Mouse (Mus musculus) midbrain, postnatal 0 days (tissue): ENCODE results near the gene Gm9958. TPM values are rescaled to one million over a fixed set of nuclear protein-coding genes. Genes with fewer than 3 reads are reported as not detected.

Experiments used
- ATAC-seq: fragments of 200-750 bp; cut with Nextera tagmentation; 2 replicates; pipeline ENCODE4 v1.8.0; 2017; ENCODE audit warnings: moderate number of reproducible peaks, mild to moderate bottlenecking, moderate TSS enrichment, moderate library complexity; ENCODE audit not compliant: low FRiP score
- DNase-seq: peaks from one replicate; pipeline ENCODE4 v3.0.0-alpha.2; 2015; ENCODE audit warnings: low spot score
- H3K27ac ChIP-seq: fragments of 300-500 bp; sonication (generic); 2 replicates; pipeline ENCODE4 v1.5.1; 2014; ENCODE audit warnings: low read depth, mild to moderate bottlenecking, low read length, mixed read lengths
- H3K27me3 ChIP-seq: fragments of 300-500 bp; sonication (generic); 2 replicates; pipeline ENCODE4 v1.6.1; 2014; ENCODE audit warnings: low read length, control low read depth, mixed read lengths; ENCODE audit not compliant: insufficient read depth
- H3K36me3 ChIP-seq: fragments of 300-500 bp; sonication (generic); 2 replicates; pipeline ENCODE4 v1.6.1; 2014; ENCODE audit warnings: low read length, control low read depth, mixed read lengths; ENCODE audit not compliant: insufficient read depth
- H3K4me1 ChIP-seq: fragments of 300-500 bp; sonication (generic); 2 replicates; pipeline ENCODE4 v1.6.1; 2014; ENCODE audit warnings: mild to moderate bottlenecking, control low read depth, antibody characterized with exemption, low read length, mixed read lengths; ENCODE audit not compliant: insufficient read depth
- H3K4me2 ChIP-seq: fragments of 300-500 bp; sonication (generic); 2 replicates; pipeline ENCODE4 v1.6.1; 2014; ENCODE audit warnings: low read depth, mild to moderate bottlenecking, low read length, mixed read lengths; ENCODE audit not compliant: poor library complexity, severe bottlenecking
- H3K4me3 ChIP-seq: fragments of 300-500 bp; sonication (generic); 2 replicates; pipeline ENCODE4 v1.5.1; 2014; ENCODE audit warnings: low read depth, mild to moderate bottlenecking, low read length, moderate library complexity
- H3K9ac ChIP-seq: fragments of 300-500 bp; sonication (generic); replicated peaks from 2 replicates; pipeline ENCODE4 v1.6.1; 2014; ENCODE audit warnings: mild to moderate bottlenecking, low read length, moderate library complexity, mixed read lengths; ENCODE audit not compliant: poor library complexity, severe bottlenecking
- H3K9me3 ChIP-seq: fragments of 300-500 bp; sonication (generic); 2 replicates; pipeline ENCODE4 v1.6.1; 2016; ENCODE audit warnings: low read length, control low read depth
- CTCF ChIP-seq: IDR thresholded peaks from 2 replicates; pipeline ENCODE4 v1.5.1; 2016; ENCODE audit warnings: antibody characterized with exemption, mild to moderate bottlenecking
- WGBS: fragments of 180-500 bp; shearing (Covaris S2); extraction: QIAGEN DNeasy Blood & Tissue Kit; methylation state at CpG from one replicate; pipeline ENCODE4 v1.1.7; 2014; 5-methylcytosine and 5-hydroxymethylcytosine counted together
- polyA plus RNA-seq: library from polyadenylated mRNA; unstranded; fragments of >200 nt; fragmentation: Nextera tagmentation; extraction: Ambion mirVana; gene quantifications from 2 replicates; pipeline ENCODE4 v1.2.1, GENCODE M21; 2015
- total RNA-seq: library from RNA; depleted of rRNA; stranded (reverse); fragments of >200 nt; gene quantifications from 2 replicates; pipeline ENCODE4 v1.2.3, GENCODE M21; 2014; rRNA removed

Gene Gm9958
- total RNA-seq (1.1 TPM in 2 replicates), polyA plus RNA-seq (1.0 and 1.1 TPM in 2 replicates)

- Histone ChIP-seq H3K9ac (peak within 1 kb of the TSS; percentile 98), H3K4me1 (peaks cover 8% of the 10 kb centered on the region; the same call in 1 of the 2 replicates), H3K4me3 (peak within 1 kb of the TSS; percentile 79), H3K9me3 (no peaks in the 10 kb centered on the region), H3K4me2 (peak within 1 kb of the TSS; percentile 69), H3K27ac (peak within 1 kb of the TSS; percentile 99), H3K36me3 (no peaks in the 10 kb centered on the region), H3K27me3 (no peaks in the 10 kb centered on the region)
- TF ChIP-seq CTCF, result no peak
- DNase-seq (no peak), ATAC-seq (no peak)
- WGBS, result 3% methylated on average over 7 of the region's 7 CpGs
Measured at GRCm38 (mm10) chr5:90367067-90367303, at the start of gene Gm9958. Gene Gm9958 (plus strand): TSS chr5:90367204.

GRCm38 (mm10) chr5:90331071-90331470 lies 35.9 kb upstream of the Gm9958 start:
- DNase-seq (no peak), ATAC-seq (no peak)
- TF ChIP-seq CTCF, result no peak
- no peaks in the 10 kb centered on the region for H3K9me3 ChIP-seq
- H3K27me3 ChIP-seq, result no peaks in the 10 kb centered on the region
- no peak overlapping the region for H3K27ac ChIP-seq
- no peaks in the 10 kb centered on the region for H3K36me3 ChIP-seq
- no peak overlapping the region for H3K4me3 ChIP-seq
- H3K4me2 ChIP-seq, result no peak overlapping the region
- H3K4me1 ChIP-seq, result no peaks in the 10 kb centered on the region
- 84% methylated on average over 1 of the region's 1 CpGs for WGBS
- no peak overlapping the region for H3K9ac ChIP-seq

- no peak for TF ChIP-seq CTCF
- DNase-seq, result no peak
- WGBS, result 100% methylated on average over 2 of the region's 2 CpGs
Measured at GRCm38 (mm10) chr5:90332478-90332877, 34.5 kb upstream of the Gm9958 start.

GRCm38 (mm10) chr5:90338177-90339091 lies 28.6 kb upstream of the Gm9958 start:
- no peak for DNase-seq
- peak overlapping the region; percentile 26; the same call in 1 of the 2 replicates for H3K27ac ChIP-seq

More at GRCm38 (mm10) chr5:90332478-90332877, 34.5 kb upstream of the Gm9958 start:
- Histone ChIP-seq H3K4me3 (no peak overlapping the region), H3K27ac (no peak overlapping the region), H3K36me3 (no peaks in the 10 kb centered on the region), H3K4me1 (no peaks in the 10 kb centered on the region), H3K9ac (no peak overlapping the region), H3K4me2 (no peak overlapping the region), H3K27me3 (no peaks in the 10 kb centered on the region), H3K9me3 (no peaks in the 10 kb centered on the region)
- no peak for ATAC-seq

GRCm38 (mm10) chr5:90339129-90339952 lies 27.7 kb upstream of the Gm9958 start:
- no peaks in the 10 kb centered on the region for H3K9me3 ChIP-seq
- H3K27me3 ChIP-seq, result no peaks in the 10 kb centered on the region
- ATAC-seq, result peak; percentile 96
- H3K4me2 ChIP-seq, result peak overlapping the region; percentile 52
- TF ChIP-seq CTCF, result 0 out of 2 replicates have a peak, but pooled peaks have one; percentile 6
- no peaks in the 10 kb centered on the region for H3K36me3 ChIP-seq
- peak overlapping the region; percentile 62 for H3K9ac ChIP-seq
- H3K4me3 ChIP-seq, result peak overlapping the region; percentile 52
- H3K27ac ChIP-seq, result peak overlapping the region; percentile 76
- 5% methylated on average over 5 of the region's 5 CpGs for WGBS
- peaks cover 6% of the 10 kb centered on the region; the same call in 1 of the 2 replicates for H3K4me1 ChIP-seq
- peak; percentile 92 for DNase-seq

More at GRCm38 (mm10) chr5:90338177-90339091, 28.6 kb upstream of the Gm9958 start:
- WGBS, result 28% methylated on average over 7 of the region's 7 CpGs
- no peak for TF ChIP-seq CTCF
- H3K36me3 ChIP-seq, result no peaks in the 10 kb centered on the region
- peak; percentile 32; the same call in 1 of the 2 replicates for ATAC-seq
- peak overlapping the region; percentile 52 for H3K4me2 ChIP-seq
- H3K27me3 ChIP-seq, result no peaks in the 10 kb centered on the region
- peak overlapping the region; percentile 44; the same call in 1 of the 2 replicates for H3K9ac ChIP-seq
- H3K4me3 ChIP-seq, result peak overlapping the region; percentile 52
- H3K4me1 ChIP-seq, result peaks cover 6% of the 10 kb centered on the region; the same call in 1 of the 2 replicates
- no peaks in the 10 kb centered on the region for H3K9me3 ChIP-seq
